Mouse (Mus musculus): ENCODE data around the gene Pdgfa. TPM values are rescaled to one million over a fixed set of nuclear protein-coding genes. Genes with fewer than 3 reads are reported as not detected.

Gene Pdgfa
- total RNA-seq, 2 experiments from 2014 or later = 18.6 to 24.6 TPM

DNA sequence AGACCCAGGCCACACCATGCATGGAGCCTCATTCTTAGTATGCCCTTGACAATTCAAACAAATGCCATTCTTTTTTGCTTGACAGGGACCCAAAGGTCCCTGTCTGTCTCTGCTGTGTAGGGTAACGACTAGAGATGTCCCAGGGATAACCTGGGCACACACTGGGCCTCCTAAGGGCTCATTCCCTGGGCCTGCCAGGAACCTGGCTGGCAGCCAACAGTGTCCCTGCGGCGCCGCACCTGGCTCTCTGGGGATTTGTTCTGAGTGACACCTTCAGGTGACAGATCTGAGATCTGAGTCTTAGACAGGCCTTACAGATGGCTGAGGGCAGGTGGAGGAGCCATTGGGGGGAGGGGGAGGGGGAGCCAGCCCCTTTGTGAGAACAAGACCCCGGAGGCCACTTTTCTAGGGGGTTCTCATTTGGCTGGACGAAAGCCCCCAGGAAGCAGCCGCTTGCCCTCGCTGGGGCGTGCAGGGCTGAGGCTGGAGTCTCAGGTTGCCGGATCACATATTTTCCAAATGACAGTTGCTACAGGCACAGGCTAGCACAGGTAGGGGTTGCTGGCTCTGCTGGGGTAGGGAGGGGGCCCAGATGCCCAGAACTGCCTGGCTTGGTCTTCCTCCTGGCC is 67.2 kb downstream of the Pdgfa start:
- DNase-seq = no peak
- intact Hi-C loops (cut with DNase I) = no loop called here

Other genes with a start within 250 kb of the Pdgfa start
- gene Fam20c, start 242.9 kb downstream of the Pdgfa start, total RNA-seq (2021) = 10 to 100 TPM; 10.3 to 12.5 TPM
- gene Gm5294, start 177.3 kb downstream of the Pdgfa start, total RNA-seq (2021) = not detected
- gene Prkar1b, start 152.6 kb upstream of the Pdgfa start, total RNA-seq (2021) = 1 to 10 TPM; 1.5 to 4.4 TPM
- 10 to 100 TPM; 16.0 to 16.2 TPM for gene Dnaaf5, start 152.9 kb upstream of the Pdgfa start, total RNA-seq (2021)
- 10 to 100 TPM; 48.2 to 50.1 TPM for gene Sun1, start 203.3 kb upstream of the Pdgfa start, total RNA-seq (2021)

Measured in heart, postnatal 36 days (tissue).